Mouse (Mus musculus) neural tube, embryonic 15.5 days (tissue): ENCODE data around the gene Ppp1r12b. TPM values are rescaled to one million over a fixed set of nuclear protein-coding genes. Genes with fewer than 3 reads are reported as not detected.

Experiments used
- ATAC-seq: fragments of 200-750 bp; cut with Nextera tagmentation; 2 replicates; pipeline ENCODE4 v1.8.0; 2017; ENCODE audit warnings: mild to moderate bottlenecking, moderate TSS enrichment, moderate library complexity; ENCODE audit not compliant: low FRiP score
- H3K27ac ChIP-seq: fragments of 300-500 bp; sonication (generic); replicated peaks from 2 replicates; pipeline ENCODE4 v1.5.1; 2015; ENCODE audit warnings: mild to moderate bottlenecking, inconsistent platforms
- H3K27me3 ChIP-seq: fragments of 300-500 bp; sonication (generic); replicated peaks from 2 replicates; pipeline ENCODE4 v1.6.1; 2015; ENCODE audit warnings: inconsistent platforms
- H3K36me3 ChIP-seq: fragments of 300-500 bp; sonication (generic); 2 replicates; pipeline ENCODE4 v1.6.1; 2015; ENCODE audit warnings: inconsistent platforms
- H3K4me1 ChIP-seq: fragments of 300-500 bp; sonication (generic); 2 replicates; pipeline ENCODE4 v1.6.1; 2015; ENCODE audit warnings: inconsistent platforms
- H3K4me2 ChIP-seq: fragments of 300-500 bp; sonication (generic); 2 replicates; pipeline ENCODE4 v1.6.1; 2015; ENCODE audit warnings: inconsistent platforms, mild to moderate bottlenecking, moderate library complexity
- H3K4me3 ChIP-seq: fragments of 300-500 bp; sonication (generic); replicated peaks from 2 replicates; pipeline ENCODE4 v1.5.1; 2015; ENCODE audit warnings: mild to moderate bottlenecking, inconsistent platforms
- H3K9ac ChIP-seq: fragments of 300-500 bp; sonication (generic); replicated peaks from 2 replicates; pipeline ENCODE4 v1.6.1; 2015; ENCODE audit warnings: mild to moderate bottlenecking, inconsistent platforms
- H3K9me3 ChIP-seq: fragments of 300-500 bp; sonication (generic); replicated peaks from 2 replicates; pipeline ENCODE4 v1.6.1; 2016; ENCODE audit warnings: inconsistent platforms
- WGBS: fragments of 180-500 bp; shearing (Covaris S2); methylation state at CpG from one replicate; pipeline ENCODE4 v1.1.7; 2015; ENCODE audit warnings: mixed read lengths; 5-methylcytosine and 5-hydroxymethylcytosine counted together
- polyA plus RNA-seq: library from polyadenylated mRNA; unstranded; fragments of >200 nt; fragmentation: Nextera tagmentation; extraction: Ambion mirVana; gene quantifications from 2 replicates; pipeline ENCODE4 v1.2.1, GENCODE M21; 2015

Gene Ppp1r12b
- polyA plus RNA-seq, 1 experiment from 2014 or later = 16.3 TPM

GRCm38 (mm10) chr1:134817916-134818595 is 137.7 kb downstream of the Ppp1r12b start:
- H3K4me3 ChIP-seq = no peak overlapping the region
- WGBS = 90% methylated on average over 6 of the region's 6 CpGs
- H3K27ac ChIP-seq = no peak overlapping the region
- H3K36me3 ChIP-seq = 0 out of 2 replicates have a peak, but pooled peaks cover 3% of the 10 kb centered on the region
- H3K9me3 ChIP-seq = no peaks in the 10 kb centered on the region
- peaks cover 22% of the 10 kb centered on the region for H3K4me1 ChIP-seq
- H3K4me2 ChIP-seq = no peak overlapping the region
- ATAC-seq = no peak
- no peaks in the 10 kb centered on the region for H3K27me3 ChIP-seq
- no peak overlapping the region for H3K9ac ChIP-seq

DNA sequence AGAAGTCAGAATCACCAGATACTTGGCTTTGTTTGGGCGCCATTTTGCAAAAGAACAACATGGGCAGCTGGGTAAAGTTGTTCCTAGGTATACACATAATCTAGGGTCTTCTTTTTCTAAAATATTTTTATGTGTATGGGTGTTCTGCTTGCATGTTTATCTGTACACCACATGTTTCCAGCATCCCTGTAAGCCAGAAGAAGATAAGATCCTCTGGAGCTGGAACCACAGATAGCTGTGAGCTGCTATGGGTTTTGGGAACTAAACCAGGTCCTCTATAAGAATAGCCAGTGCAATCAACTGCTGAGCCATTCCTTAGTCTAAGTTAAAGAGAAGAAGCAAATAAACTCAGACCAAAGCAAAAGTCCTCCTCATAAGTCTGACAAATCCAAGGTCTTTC is 138.6 kb downstream of the Ppp1r12b start:
- WGBS = 91% methylated on average over 1 of the region's 1 CpGs
- peak overlapping the region; percentile 14 for H3K27ac ChIP-seq
- H3K4me2 ChIP-seq = no peak overlapping the region
- H3K9ac ChIP-seq = no peak overlapping the region
- no peaks in the 10 kb centered on the region for H3K27me3 ChIP-seq
- peaks cover 21% of the 10 kb centered on the region for H3K4me1 ChIP-seq
- H3K4me3 ChIP-seq = no peak overlapping the region
- no peaks in the 10 kb centered on the region for H3K9me3 ChIP-seq
- no peak for ATAC-seq
- H3K36me3 ChIP-seq = 0 out of 2 replicates have a peak, but pooled peaks cover 3% of the 10 kb centered on the region

DNA sequence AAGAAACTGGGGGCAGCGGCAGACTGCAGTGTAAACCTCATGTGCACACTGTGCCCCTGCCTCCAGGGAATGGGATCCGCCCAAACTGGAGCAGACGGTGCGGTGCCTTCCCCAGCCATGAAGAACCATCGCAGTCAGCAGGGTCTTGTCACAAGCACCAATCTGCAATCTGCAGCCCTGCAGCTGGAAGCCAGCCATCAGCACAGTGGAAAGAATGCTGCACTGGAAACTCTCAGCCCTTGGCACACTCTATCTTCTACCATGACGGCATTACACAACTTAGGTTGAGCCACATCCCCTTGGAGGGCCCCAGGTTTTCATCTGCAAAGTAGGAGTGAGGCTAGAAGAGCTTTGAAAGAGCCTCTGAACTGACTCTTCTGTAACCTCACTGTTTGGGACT is 139.1 kb downstream of the Ppp1r12b start:
- H3K9ac ChIP-seq = no peak overlapping the region
- H3K9me3 ChIP-seq = no peaks in the 10 kb centered on the region
- no peak overlapping the region for H3K4me3 ChIP-seq
- H3K4me1 ChIP-seq = peaks cover 21% of the 10 kb centered on the region
- 38% methylated on average over 6 of the region's 6 CpGs for WGBS
- ATAC-seq = peak; percentile 61; the same call in 1 of the 2 replicates
- no peak overlapping the region for H3K4me2 ChIP-seq
- H3K27me3 ChIP-seq = no peaks in the 10 kb centered on the region
- peak overlapping the region; percentile 14 for H3K27ac ChIP-seq
- H3K36me3 ChIP-seq = 0 out of 2 replicates have a peak, but pooled peaks cover 3% of the 10 kb centered on the region

DNA sequence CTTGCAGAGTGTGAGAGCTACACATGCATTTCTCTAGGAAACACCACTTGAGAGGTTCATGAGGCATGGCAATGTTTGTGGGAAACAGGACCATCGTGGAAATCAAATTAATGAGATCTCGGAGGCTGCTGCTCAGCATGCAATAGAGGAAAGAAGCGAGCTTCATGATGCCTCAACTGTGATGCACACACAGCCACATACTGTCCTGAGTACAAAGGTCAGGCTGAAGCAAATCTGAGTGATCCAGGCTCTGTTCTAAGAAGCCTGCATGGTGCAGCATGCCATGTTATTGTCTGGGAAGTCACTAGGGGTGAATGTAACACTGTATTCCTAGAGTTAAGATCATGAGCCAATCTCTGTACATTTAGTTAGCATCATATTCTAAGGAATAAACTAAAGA is 140.0 kb downstream of the Ppp1r12b start:
- Histone ChIP-seq H3K9me3 (no peaks in the 10 kb centered on the region), H3K27me3 (no peaks in the 10 kb centered on the region), H3K36me3 (0 out of 2 replicates have a peak, but pooled peaks cover 2% of the 10 kb centered on the region), H3K27ac (peak overlapping the region; percentile 60; the same call in 1 of the 2 replicates), H3K4me3 (no peak overlapping the region), H3K4me2 (no peak overlapping the region), H3K9ac (no peak overlapping the region), H3K4me1 (peaks cover 21% of the 10 kb centered on the region)
- ATAC-seq = peak; percentile 60
- WGBS = 46% methylated on average over 3 of the region's 3 CpGs

DNA sequence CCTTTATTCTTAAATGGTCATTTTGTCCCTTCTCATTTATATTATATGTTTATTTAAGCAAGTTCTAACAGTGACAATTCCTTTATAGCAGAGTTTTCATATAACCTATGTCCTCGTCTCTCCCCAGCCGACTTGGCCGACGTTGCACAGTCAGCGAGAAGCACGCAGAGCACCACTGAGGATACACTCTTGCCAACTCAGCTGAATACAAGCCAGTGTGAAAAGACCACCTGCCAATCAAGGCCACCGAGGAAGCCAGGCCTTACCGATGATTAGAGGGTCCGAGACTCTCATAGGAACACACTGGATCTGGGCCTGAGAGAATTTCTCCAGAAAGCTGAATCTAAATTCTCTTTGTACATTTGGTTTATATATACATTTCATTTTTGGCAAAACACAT is 150.3 kb downstream of the Ppp1r12b start:
- 53% methylated on average over 9 of the region's 9 CpGs for WGBS
- H3K27ac ChIP-seq = no peak overlapping the region
- H3K4me2 ChIP-seq = no peak overlapping the region
- peaks cover 14% of the 10 kb centered on the region for H3K4me1 ChIP-seq
- no peak overlapping the region for H3K9ac ChIP-seq
- ATAC-seq = no peak
- no peaks in the 10 kb centered on the region for H3K27me3 ChIP-seq
- no peak overlapping the region for H3K4me3 ChIP-seq
- no peaks in the 10 kb centered on the region for H3K36me3 ChIP-seq
- no peaks in the 10 kb centered on the region for H3K9me3 ChIP-seq

DNA sequence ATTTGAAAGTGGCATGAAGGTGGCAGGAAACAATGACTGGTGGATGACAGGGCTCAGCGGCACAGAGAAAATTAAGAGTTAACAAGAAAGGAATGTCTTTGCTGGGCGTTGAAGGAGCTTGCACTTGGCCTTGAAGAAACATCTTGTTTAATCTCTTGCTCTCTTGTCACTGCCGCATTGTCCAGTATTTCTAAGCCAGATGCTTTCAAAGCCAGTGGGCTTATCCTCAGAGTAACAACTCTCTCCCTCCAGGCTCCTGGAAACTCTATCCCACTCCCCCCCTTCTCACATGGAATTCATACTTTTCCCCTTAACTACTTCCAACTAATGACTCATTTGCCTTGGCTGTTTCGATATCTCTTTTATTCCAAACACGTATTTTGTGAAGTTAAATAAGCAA is 151.4 kb downstream of the Ppp1r12b start:
- Histone ChIP-seq H3K27me3 (no peaks in the 10 kb centered on the region), H3K9me3 (no peaks in the 10 kb centered on the region), H3K27ac (0 out of 2 replicates have a peak overlapping the region, but pooled peaks have one; percentile 41), H3K4me3 (no peak overlapping the region), H3K9ac (no peak overlapping the region), H3K4me2 (no peak overlapping the region), H3K4me1 (peaks cover 14% of the 10 kb centered on the region), H3K36me3 (no peaks in the 10 kb centered on the region)
- WGBS = 76% methylated on average over 5 of the region's 5 CpGs
- no peak for ATAC-seq

- H3K4me1 ChIP-seq = peaks cover 14% of the 10 kb centered on the region
- no peak overlapping the region for H3K4me3 ChIP-seq
- peak overlapping the region; percentile 41; the same call in 1 of the 2 replicates for H3K27ac ChIP-seq
- 70% methylated on average over 16 of the region's 16 CpGs for WGBS
- H3K4me2 ChIP-seq = no peak overlapping the region
- H3K27me3 ChIP-seq = no peaks in the 10 kb centered on the region
- no peaks in the 10 kb centered on the region for H3K36me3 ChIP-seq
- no peak for ATAC-seq
- H3K9me3 ChIP-seq = no peaks in the 10 kb centered on the region
- no peak overlapping the region for H3K9ac ChIP-seq
Observed at GRCm38 (mm10) chr1:134803286-134804117, 152.2 kb downstream of the Ppp1r12b start.

DNA sequence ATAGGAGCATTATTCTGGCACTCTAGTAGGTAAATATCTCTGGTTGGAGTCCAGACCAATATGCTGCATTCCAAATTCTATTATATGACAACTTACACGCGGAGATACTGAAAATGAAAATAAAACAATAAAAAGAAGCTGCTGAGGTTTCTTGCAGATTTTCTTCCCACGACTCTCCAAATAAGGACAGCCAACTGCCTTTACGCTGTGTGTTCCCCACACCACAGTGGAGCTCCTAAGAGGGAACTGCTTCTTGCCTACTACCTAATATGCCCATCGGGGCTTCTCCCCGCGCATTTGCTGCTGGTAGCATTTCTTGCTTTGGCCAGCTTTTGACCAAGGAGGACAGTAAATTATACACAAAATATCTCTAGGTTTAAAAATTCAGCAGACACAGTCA is 154.0 kb downstream of the Ppp1r12b start:
- no peak for ATAC-seq
- Histone ChIP-seq H3K36me3 (no peaks in the 10 kb centered on the region), H3K9me3 (no peaks in the 10 kb centered on the region), H3K4me1 (peaks cover 14% of the 10 kb centered on the region), H3K4me3 (no peak overlapping the region), H3K27me3 (no peaks in the 10 kb centered on the region), H3K9ac (no peak overlapping the region), H3K27ac (no peak overlapping the region), H3K4me2 (no peak overlapping the region)
- 80% methylated on average over 7 of the region's 7 CpGs for WGBS

DNA sequence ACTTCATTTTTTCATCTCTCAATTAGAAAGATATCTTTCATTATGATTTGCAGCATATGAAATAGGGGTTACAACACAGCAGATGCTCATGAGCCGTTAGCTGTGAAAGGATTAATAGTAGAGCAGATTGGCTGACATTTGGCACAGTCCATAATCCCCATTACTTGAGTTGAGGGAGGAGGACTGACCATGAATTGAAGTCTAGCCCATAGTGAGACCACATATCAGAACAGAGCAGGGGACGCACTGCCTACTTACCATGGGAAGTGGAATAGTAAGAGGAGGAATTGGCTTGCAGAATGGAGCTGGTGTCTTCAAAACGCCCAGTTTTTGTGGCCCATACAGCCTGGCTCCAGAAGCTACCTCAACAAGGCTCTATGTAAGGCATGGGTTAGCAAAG is 159.2 kb downstream of the Ppp1r12b start:
- ATAC-seq = no peak
- no peaks in the 10 kb centered on the region for H3K4me1 ChIP-seq
- no peak overlapping the region for H3K27ac ChIP-seq
- H3K4me2 ChIP-seq = no peak overlapping the region
- 79% methylated on average over 3 of the region's 3 CpGs for WGBS
- H3K27me3 ChIP-seq = no peaks in the 10 kb centered on the region
- H3K9ac ChIP-seq = no peak overlapping the region
- H3K9me3 ChIP-seq = no peaks in the 10 kb centered on the region
- no peaks in the 10 kb centered on the region for H3K36me3 ChIP-seq
- no peak overlapping the region for H3K4me3 ChIP-seq

- H3K27me3 ChIP-seq = no peaks in the 10 kb centered on the region
- H3K4me1 ChIP-seq = no peaks in the 10 kb centered on the region
- no peak overlapping the region for H3K27ac ChIP-seq
- H3K4me3 ChIP-seq = no peak overlapping the region
- H3K9ac ChIP-seq = no peak overlapping the region
- no peak for ATAC-seq
- H3K36me3 ChIP-seq = no peaks in the 10 kb centered on the region
- no peak overlapping the region for H3K4me2 ChIP-seq
- 94% methylated on average over 1 of the region's 1 CpGs for WGBS
- H3K9me3 ChIP-seq = no peaks in the 10 kb centered on the region
Observed at GRCm38 (mm10) chr1:134796076-134796475, 159.7 kb downstream of the Ppp1r12b start.

- Histone ChIP-seq H3K27me3 (no peaks in the 10 kb centered on the region), H3K4me3 (no peak overlapping the region), H3K36me3 (no peaks in the 10 kb centered on the region), H3K9me3 (no peaks in the 10 kb centered on the region), H3K27ac (no peak overlapping the region), H3K9ac (no peak overlapping the region), H3K4me2 (no peak overlapping the region), H3K4me1 (peaks cover 3% of the 10 kb centered on the region; the same call in 1 of the 2 replicates)
- no peak for ATAC-seq
Observed at GRCm38 (mm10) chr1:134791456-134791855, 164.3 kb downstream of the Ppp1r12b start.
